Mouse (Mus musculus): ENCODE data around the gene Ston2.

DNA sequence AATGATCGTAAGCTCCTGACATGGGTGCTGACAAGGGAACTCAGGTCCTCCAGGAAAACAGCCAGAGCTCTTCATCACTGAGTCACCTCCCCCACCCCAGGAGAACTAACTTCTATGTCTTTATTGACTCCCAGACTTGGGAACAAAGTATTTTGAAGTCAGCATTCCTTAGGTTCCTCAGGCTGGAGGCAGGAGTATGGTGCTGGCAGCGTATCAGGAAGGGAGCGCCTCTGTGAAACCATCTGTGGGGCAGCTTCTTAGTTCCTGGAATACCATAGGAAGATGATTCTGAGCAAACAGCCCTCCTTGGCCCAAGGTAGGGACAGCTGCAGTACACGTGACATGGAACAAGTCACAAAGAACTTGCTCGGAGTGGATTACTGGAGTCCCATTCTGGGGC lies 84.7 kb downstream of the Ston2 start:
- TF ChIP-seq CTCF (IDR thresholded peaks at IDR 0.05; ENCODE audit: low read depth, low read length) (no peak), POLR2A (IDR thresholded peaks at IDR 0.05; ENCODE audit: extremely low read depth, insufficient read depth, low read length) (no peak)

Data from liver, adult 2 months (tissue).